Mouse (Mus musculus) olfactory bulb, adult 2 months (tissue): Measurements from ENCODE around the gene Slc25a1. TPM values are rescaled to one million over a fixed set of nuclear protein-coding genes. Genes with fewer than 3 reads are reported as not detected.
"Not testable (repeated sequence)": the region's sequence is repeated elsewhere in the genome, so short reads cannot be mapped to it uniquely, and the experiment has no call there.

Source experiments
- H3K27ac ChIP-seq: fragments of 200-500 bp; 2 replicates; pipeline ENCODE4 v1.5.1; 2012; ENCODE audit warnings: low read depth, low read length; ENCODE audit not compliant: insufficient read depth
- H3K4me1 ChIP-seq: fragments of 200-500 bp; 2 replicates; pipeline ENCODE4 v1.6.1; 2012; ENCODE audit warnings: low read length; ENCODE audit not compliant: control insufficient read depth, insufficient read depth
- H3K4me3 ChIP-seq: fragments of 200-500 bp; 2 replicates; pipeline ENCODE4 v1.5.1; 2012; ENCODE audit warnings: mild to moderate bottlenecking, low read depth, low read length, moderate library complexity; ENCODE audit not compliant: insufficient read depth
- CTCF ChIP-seq: fragments of 200-500 bp; IDR thresholded peaks from 2 replicates; pipeline ENCODE4 v1.5.1; 2012; ENCODE audit warnings: low read depth, mild to moderate bottlenecking, low read length, moderate library complexity; ENCODE audit not compliant: insufficient read depth
- POLR2A ChIP-seq: fragments of 200-500 bp; IDR thresholded peaks from 2 replicates; pipeline ENCODE4 v1.6.1; 2012; ENCODE audit warnings: mild to moderate bottlenecking, low read depth, low read length, moderate library complexity; ENCODE audit not compliant: insufficient read depth
- WGBS: fragments of 180-500 bp; shearing (Covaris S2); methylation state at CpG from one replicate; pipeline ENCODE4 v1.1.7; 2018; 5-methylcytosine and 5-hydroxymethylcytosine counted together
- polyA plus RNA-seq: library from polyadenylated mRNA; stranded (reverse); fragments of >200 nt; gene quantifications from 2 replicates; pipeline ENCODE4 v1.2.4, GENCODE M21; 2012; ENCODE audit warnings: low replicate concordance; ENCODE audit not compliant: missing spikeins, insufficient read depth, insufficient read length

The Slc25a1 gene
- not detected in 2 replicates for polyA plus RNA-seq

GRCm38 (mm10) chr16:17928087-17928580 lies at the start of gene Slc25a1:
Slc25a1 (minus strand) TSS chr16:17928219.
- peak; percentile 37; the same call in 1 of the 2 replicates for TF ChIP-seq POLR2A
- no peak for TF ChIP-seq CTCF
- peak within 1 kb of the TSS; percentile 77 for H3K4me3 ChIP-seq
- WGBS, result under 1% methylated on average over 47 of the region's 47 CpGs
- peaks cover 14% of the 10 kb centered on the region for H3K4me1 ChIP-seq
- H3K27ac ChIP-seq, result peak within 1 kb of the TSS; percentile 38

GRCm38 (mm10) chr16:17971853-17972252 lies 43.8 kb upstream of the Slc25a1 start:
- 81% methylated on average over 5 of the region's 5 CpGs for WGBS
- no peak for TF ChIP-seq POLR2A
- TF ChIP-seq CTCF, result no peak

GRCm38 (mm10) chr16:17962091-17962490 lies 34.1 kb upstream of the Slc25a1 start:
- 87% methylated on average over 7 of the region's 7 CpGs for WGBS
- no peaks in the 10 kb centered on the region; the same call in 1 of the 2 replicates for H3K4me1 ChIP-seq
- TF ChIP-seq CTCF (no peak), POLR2A (no peak)
- no peak overlapping the region for H3K4me3 ChIP-seq
- H3K27ac ChIP-seq, result no peak overlapping the region

More at GRCm38 (mm10) chr16:17971853-17972252, 43.8 kb upstream of the Slc25a1 start:
- Histone ChIP-seq H3K4me3 (no peak overlapping the region), H3K4me1 (no peaks in the 10 kb centered on the region), H3K27ac (no peak overlapping the region)

GRCm38 (mm10) chr16:17956052-17956638 lies 28.1 kb upstream of the Slc25a1 start:
- not testable (repeated sequence) for H3K27ac ChIP-seq, H3K4me1 ChIP-seq, H3K4me3 ChIP-seq
- WGBS, result 94% methylated on average over 17 of the region's 17 CpGs

GRCm38 (mm10) chr16:17951618-17952017 lies 23.6 kb upstream of the Slc25a1 start:
- H3K27ac ChIP-seq, result no peak overlapping the region
- 89% methylated on average over 4 of the region's 4 CpGs for WGBS

GRCm38 (mm10) chr16:17950068-17950467 lies 22.0 kb upstream of the Slc25a1 start:
- no peak for TF ChIP-seq POLR2A
- TF ChIP-seq CTCF, result no peak
- H3K4me1 ChIP-seq, result peaks cover 5% of the 10 kb centered on the region
- H3K4me3 ChIP-seq, result no peak overlapping the region
- H3K27ac ChIP-seq, result no peak overlapping the region
- 40% methylated on average over 4 of the region's 4 CpGs for WGBS

More at GRCm38 (mm10) chr16:17951618-17952017, 23.6 kb upstream of the Slc25a1 start:
- Histone ChIP-seq H3K4me1 (no peaks in the 10 kb centered on the region), H3K4me3 (no peak overlapping the region)
- TF ChIP-seq CTCF, result no peak
- TF ChIP-seq POLR2A, result no peak

GRCm38 (mm10) chr16:17949421-17949877 lies 21.4 kb upstream of the Slc25a1 start:
- Histone ChIP-seq H3K4me3 (no peak overlapping the region), H3K4me1 (peaks cover 7% of the 10 kb centered on the region), H3K27ac (no peak overlapping the region)
- 34% methylated on average over 2 of the region's 2 CpGs for WGBS
- TF ChIP-seq CTCF, result no peak
- TF ChIP-seq POLR2A, result no peak

GRCm38 (mm10) chr16:17945081-17945831 lies 17.2 kb upstream of the Slc25a1 start:
- Histone ChIP-seq H3K27ac (no peak overlapping the region), H3K4me3 (no peak overlapping the region), H3K4me1 (peaks cover 9% of the 10 kb centered on the region)
- whole genome bisulfite sequencing, result 44% methylated on average over 7 of the region's 7 CpGs
- no peak for TF ChIP-seq POLR2A
- no peak for TF ChIP-seq CTCF

- no peak overlapping the region for H3K4me3 ChIP-seq
- TF ChIP-seq CTCF (no peak), POLR2A (no peak)
- H3K27ac ChIP-seq, result no peak overlapping the region
- 60% methylated on average over 8 of the region's 8 CpGs for WGBS
- peaks cover 9% of the 10 kb centered on the region for H3K4me1 ChIP-seq
These were observed 15.4 kb upstream of the Slc25a1 start for GRCm38 (mm10) chr16:17943466-17943865.

GRCm38 (mm10) chr16:17939255-17939751 lies 11.3 kb upstream of the Slc25a1 start:
- TF ChIP-seq POLR2A (no peak), CTCF (no peak)
- WGBS, result 43% methylated on average over 9 of the region's 9 CpGs
- Histone ChIP-seq H3K4me3 (no peak overlapping the region), H3K4me1 (peaks cover 2% of the 10 kb centered on the region; the same call in 1 of the 2 replicates), H3K27ac (no peak overlapping the region)
